Mouse (Mus musculus) lung, embryonic 14.5 days (tissue): ENCODE measurements around the gene Chst11. TPM values are rescaled to one million over a fixed set of nuclear protein-coding genes. Genes with fewer than 3 reads are reported as not detected.

Experiments used
- ATAC-seq: fragments of 200-750 bp; cut with Nextera tagmentation; 2 replicates; pipeline ENCODE4 v1.8.0; 2017; ENCODE audit warnings: mild to moderate bottlenecking, moderate TSS enrichment, moderate library complexity; ENCODE audit not compliant: insufficient read depth
- DNase-seq: peaks from one replicate; pipeline ENCODE4 v3.0.0-alpha.2; 2015
- H3K27ac ChIP-seq: fragments of 300-500 bp; sonication (generic); 2 replicates; pipeline ENCODE4 v1.5.1; 2014; ENCODE audit warnings: low read depth, mild to moderate bottlenecking, moderate library complexity
- H3K27me3 ChIP-seq: fragments of 300-500 bp; sonication (generic); 2 replicates; pipeline ENCODE4 v1.6.1; 2014; ENCODE audit warnings: low read length, control low read depth; ENCODE audit not compliant: insufficient read depth
- H3K36me3 ChIP-seq: fragments of 300-500 bp; sonication (generic); 2 replicates; pipeline ENCODE4 v1.6.1; 2014; ENCODE audit warnings: control low read depth; ENCODE audit not compliant: insufficient read depth
- H3K4me1 ChIP-seq: fragments of 300-500 bp; sonication (generic); 2 replicates; pipeline ENCODE4 v1.6.1; 2014; ENCODE audit warnings: antibody characterized with exemption, control low read depth; ENCODE audit not compliant: insufficient read depth
- H3K4me2 ChIP-seq: fragments of 300-500 bp; sonication (generic); 2 replicates; pipeline ENCODE4 v1.6.1; 2014; ENCODE audit warnings: mild to moderate bottlenecking
- H3K4me3 ChIP-seq: fragments of 300-500 bp; sonication (generic); 2 replicates; pipeline ENCODE4 v1.5.1; 2014; ENCODE audit warnings: low read depth, low read length
- H3K9ac ChIP-seq: fragments of 300-500 bp; sonication (generic); 2 replicates; pipeline ENCODE4 v1.6.1; 2014
- H3K9me3 ChIP-seq: fragments of 300-500 bp; sonication (generic); 2 replicates; pipeline ENCODE4 v1.6.1; 2016; ENCODE audit warnings: low read depth, low read length, control low read depth
- CTCF ChIP-seq: IDR thresholded peaks from 2 replicates; pipeline ENCODE4 v1.5.1; 2016; ENCODE audit warnings: antibody characterized with exemption, low read depth
- WGBS: fragments of 180-500 bp; shearing (Covaris S2); extraction: QIAGEN DNeasy Blood & Tissue Kit; methylation state at CpG from one replicate; pipeline ENCODE4 v1.1.7; 2014; 5-methylcytosine and 5-hydroxymethylcytosine counted together
- polyA plus RNA-seq: library from polyadenylated mRNA; unstranded; fragments of >200 nt; fragmentation: Nextera tagmentation; extraction: Ambion mirVana; gene quantifications from 2 replicates; pipeline ENCODE4 v1.2.1, GENCODE M21; 2014

Chst11 gene
- polyA plus RNA-seq, 1 experiment from 2014 or later: 2.6 TPM

DNA sequence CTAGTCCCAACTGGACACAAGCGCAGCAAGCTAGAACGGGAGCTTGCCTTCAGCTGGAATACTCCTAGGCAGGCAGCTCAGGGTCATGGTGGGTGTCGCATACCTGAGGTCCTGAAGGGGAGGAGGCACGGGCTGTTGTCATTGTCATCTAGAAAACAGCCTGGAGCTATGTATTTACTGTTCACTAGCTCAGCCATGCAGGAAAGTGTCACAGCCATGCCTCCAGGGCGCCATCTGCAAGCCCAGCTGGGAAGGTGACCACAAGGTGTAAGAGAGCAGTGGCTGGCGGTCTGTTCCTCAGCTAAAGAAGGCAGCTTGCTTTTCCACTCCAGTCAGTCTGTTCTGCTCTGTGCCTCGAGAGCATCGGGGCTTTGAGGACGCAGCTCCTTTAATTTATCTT lies 141.1 kb downstream of the Chst11 start:
- Histone ChIP-seq H3K9ac (no peak overlapping the region), H3K4me3 (no peak overlapping the region), H3K27ac (no peak overlapping the region), H3K4me1 (no peaks in the 10 kb centered on the region), H3K36me3 (no peaks in the 10 kb centered on the region), H3K4me2 (no peak overlapping the region), H3K27me3 (no peaks in the 10 kb centered on the region), H3K9me3 (no peaks in the 10 kb centered on the region)
- DNase-seq (no peak), ATAC-seq (no peak)
- WGBS: 41% methylated on average over 9 of the region's 9 CpGs
- TF ChIP-seq CTCF: no peak

DNA sequence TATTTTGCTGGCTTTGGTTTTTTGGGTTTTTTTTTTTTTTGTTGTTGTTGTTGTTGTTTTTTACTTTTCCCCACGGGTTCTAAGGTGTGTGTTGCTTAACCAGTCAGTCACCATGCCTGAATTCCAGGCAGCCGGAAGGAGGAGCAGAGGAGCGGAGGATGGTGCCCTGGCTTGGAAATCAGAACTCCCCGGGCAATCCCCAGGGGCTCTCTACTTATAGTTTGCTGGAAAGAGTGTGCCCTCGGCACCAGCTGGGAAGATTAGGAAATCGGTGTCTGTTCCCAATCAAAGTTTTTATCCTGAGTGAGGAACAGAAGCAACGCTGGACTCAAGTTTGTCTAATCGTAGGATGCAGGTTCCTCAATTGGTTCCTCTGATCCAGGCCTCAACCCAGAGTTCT lies 143.1 kb downstream of the Chst11 start:
- DNase-seq (no peak), ATAC-seq (no peak)
- no peaks in the 10 kb centered on the region for H3K27me3 ChIP-seq
- H3K4me3 ChIP-seq: no peak overlapping the region
- no peaks in the 10 kb centered on the region for H3K9me3 ChIP-seq
- H3K9ac ChIP-seq: no peak overlapping the region
- H3K36me3 ChIP-seq: no peaks in the 10 kb centered on the region
- H3K4me2 ChIP-seq: no peak overlapping the region
- H3K4me1 ChIP-seq: no peaks in the 10 kb centered on the region
- no peak for TF ChIP-seq CTCF
- H3K27ac ChIP-seq: no peak overlapping the region
- WGBS: 84% methylated on average over 8 of the region's 8 CpGs

DNA sequence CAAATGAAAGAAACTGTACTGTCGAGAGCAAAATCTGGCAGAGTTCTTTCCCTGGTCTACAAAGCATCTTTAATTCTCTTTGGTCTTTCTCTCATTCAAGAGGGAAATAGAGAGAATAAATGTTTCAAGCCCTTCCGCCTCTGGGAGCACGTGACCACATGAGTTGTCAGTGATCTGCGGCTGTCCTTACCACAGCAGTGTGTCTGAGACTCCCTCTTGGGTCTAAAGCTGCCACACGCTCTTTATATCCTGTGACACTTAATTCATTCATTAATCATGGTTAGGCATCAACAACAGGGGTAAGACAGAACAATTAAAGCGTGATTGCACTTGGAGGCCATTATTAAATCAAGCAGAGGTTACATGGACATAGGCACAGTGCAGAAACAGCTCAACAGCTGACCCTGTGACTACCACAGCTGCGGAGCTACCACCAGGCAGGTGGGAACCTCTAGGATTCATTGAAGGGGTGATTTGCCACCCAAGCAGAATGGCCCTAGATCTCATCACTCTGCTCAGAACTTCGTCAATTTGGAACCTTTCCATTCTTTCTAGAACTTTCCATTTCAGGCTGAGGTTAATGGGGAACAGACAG lies 144.4 kb downstream of the Chst11 start:
- H3K9me3 ChIP-seq: no peaks in the 10 kb centered on the region
- H3K27ac ChIP-seq: peak overlapping the region; percentile 60; the same call in 1 of the 2 replicates
- TF ChIP-seq CTCF: no peak
- WGBS: 54% methylated on average over 8 of the region's 8 CpGs
- no peak overlapping the region for H3K4me3 ChIP-seq
- no peak for DNase-seq
- no peaks in the 10 kb centered on the region for H3K4me1 ChIP-seq
- H3K4me2 ChIP-seq: no peak overlapping the region
- ATAC-seq: no peak
- no peaks in the 10 kb centered on the region for H3K36me3 ChIP-seq
- no peak overlapping the region for H3K9ac ChIP-seq
- H3K27me3 ChIP-seq: no peaks in the 10 kb centered on the region

DNA sequence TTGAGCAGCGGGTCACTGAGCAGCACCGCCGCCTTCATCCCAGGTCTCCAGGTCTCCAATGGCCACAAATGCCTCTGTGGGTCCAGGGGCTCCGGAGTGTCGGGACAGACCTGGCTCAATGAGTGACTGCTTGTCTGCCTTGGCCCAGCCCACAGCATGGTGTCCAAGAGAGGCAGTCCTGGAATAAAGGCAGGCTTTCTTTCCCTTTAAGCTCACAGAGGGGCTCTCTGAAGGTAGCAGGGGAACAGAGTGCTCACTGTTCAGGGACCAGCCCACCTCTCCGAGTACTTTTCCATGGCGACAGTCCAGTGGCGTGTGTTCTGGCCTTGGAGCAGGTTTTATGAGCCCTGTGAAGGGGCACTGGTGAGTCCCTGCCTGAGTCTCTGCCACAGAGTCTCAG lies 145.3 kb downstream of the Chst11 start:
- peak overlapping the region; percentile 60 for H3K27ac ChIP-seq
- H3K4me2 ChIP-seq: 0 out of 2 replicates have a peak overlapping the region, but pooled peaks have one; percentile 12
- no peak for TF ChIP-seq CTCF

DNA sequence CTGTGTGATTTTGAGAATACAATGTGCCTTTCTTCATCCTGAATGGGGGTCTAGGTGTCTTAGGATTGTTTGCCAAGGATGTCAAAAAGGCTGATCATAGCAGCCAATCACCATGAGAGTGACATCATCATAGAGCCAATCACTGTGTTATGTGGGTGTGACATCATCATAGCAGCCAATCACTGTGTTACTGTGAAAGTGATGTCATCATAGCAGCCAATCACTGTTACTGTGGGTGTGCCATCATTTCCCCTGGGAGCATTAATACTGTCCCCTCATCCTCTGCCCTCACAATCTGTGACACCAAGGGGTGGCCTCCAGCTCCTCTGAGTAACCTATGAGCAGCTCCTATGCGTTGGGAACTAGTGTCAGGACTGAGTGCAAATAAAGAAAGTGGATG lies 146.6 kb downstream of the Chst11 start:
- ATAC-seq (no peak), DNase-seq (no peak)
- Histone ChIP-seq H3K27me3 (no peaks in the 10 kb centered on the region), H3K4me2 (no peak overlapping the region), H3K4me1 (no peaks in the 10 kb centered on the region), H3K27ac (no peak overlapping the region), H3K4me3 (no peak overlapping the region), H3K9ac (no peak overlapping the region), H3K36me3 (no peaks in the 10 kb centered on the region), H3K9me3 (no peaks in the 10 kb centered on the region)
- 82% methylated on average over 1 of the region's 1 CpGs for WGBS
- no peak for TF ChIP-seq CTCF

More for the DNA sequence above, 145.3 kb downstream of the Chst11 start:
- no peaks in the 10 kb centered on the region for H3K27me3 ChIP-seq
- H3K9me3 ChIP-seq: no peaks in the 10 kb centered on the region
- H3K9ac ChIP-seq: no peak overlapping the region
- H3K4me3 ChIP-seq: no peak overlapping the region
- 58% methylated on average over 8 of the region's 8 CpGs for WGBS
- ATAC-seq (peak; percentile 61), DNase-seq (peak; percentile 54)
- H3K36me3 ChIP-seq: no peaks in the 10 kb centered on the region
- no peaks in the 10 kb centered on the region for H3K4me1 ChIP-seq

DNA sequence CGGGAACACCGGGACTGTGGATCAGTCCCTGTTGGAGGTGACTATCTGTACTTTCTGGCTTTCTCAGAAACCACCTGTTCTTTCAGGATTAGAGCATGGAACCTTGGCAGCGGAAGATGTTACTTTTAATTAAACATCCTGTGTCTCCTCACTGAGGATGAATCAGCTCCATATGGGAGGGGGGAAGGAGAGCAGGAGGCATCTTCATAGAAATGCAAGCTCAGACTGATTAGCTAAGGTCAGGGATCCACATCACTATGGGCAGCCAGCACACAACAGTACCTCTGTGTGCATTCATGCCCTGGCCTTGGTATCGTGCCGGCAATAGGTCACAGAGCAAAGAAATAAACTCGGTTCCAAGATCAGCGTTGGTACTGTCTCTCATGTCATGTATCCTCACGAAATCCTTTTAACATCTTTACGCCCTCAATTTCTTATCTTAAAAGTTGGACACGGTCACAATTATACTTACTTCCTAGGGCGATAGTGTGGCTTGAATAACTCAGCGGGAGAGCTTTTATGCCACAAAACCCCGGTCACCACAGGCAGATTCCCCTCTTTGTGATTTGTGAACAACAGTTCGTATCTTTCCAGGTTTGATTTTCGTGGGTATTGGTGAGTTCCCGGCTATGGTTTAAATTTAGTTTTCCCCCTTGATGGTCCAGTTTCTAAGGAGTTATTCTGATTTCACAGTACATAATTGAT lies 148.7 kb downstream of the Chst11 start:
- Histone ChIP-seq H3K27me3 (no peaks in the 10 kb centered on the region), H3K27ac (no peak overlapping the region), H3K9me3 (no peaks in the 10 kb centered on the region), H3K9ac (no peak overlapping the region), H3K4me1 (no peaks in the 10 kb centered on the region), H3K4me3 (no peak overlapping the region), H3K4me2 (no peak overlapping the region), H3K36me3 (no peaks in the 10 kb centered on the region)
- no peak for ATAC-seq
- no peak for TF ChIP-seq CTCF
- no peak for DNase-seq
- WGBS: 56% methylated on average over 16 of the region's 16 CpGs

DNA sequence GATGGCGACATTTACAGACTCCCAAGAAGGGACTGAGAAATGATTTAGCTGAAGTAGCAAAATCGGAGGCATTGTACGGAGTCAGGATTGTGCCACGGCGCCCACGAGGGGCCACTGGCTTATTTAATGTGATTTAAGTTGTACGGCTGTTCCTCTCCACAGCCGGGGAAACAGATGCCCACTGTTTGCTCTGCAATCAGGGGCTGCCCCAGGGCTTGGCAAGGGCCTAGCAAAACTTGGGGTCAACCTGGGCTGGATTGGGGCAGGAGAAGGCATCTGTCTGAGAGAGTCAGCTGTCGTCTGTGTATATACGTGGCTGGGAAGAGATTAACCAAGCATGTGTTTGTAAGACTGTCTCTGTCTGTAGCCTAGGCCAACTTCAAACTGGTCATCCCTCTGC lies 149.6 kb downstream of the Chst11 start:
- TF ChIP-seq CTCF: no peak
- no peaks in the 10 kb centered on the region for H3K36me3 ChIP-seq

More for the DNA sequence above, 149.6 kb downstream of the Chst11 start:
- Histone ChIP-seq H3K4me1 (no peaks in the 10 kb centered on the region), H3K9me3 (no peaks in the 10 kb centered on the region), H3K4me2 (no peak overlapping the region), H3K27me3 (no peaks in the 10 kb centered on the region), H3K4me3 (no peak overlapping the region), H3K9ac (no peak overlapping the region), H3K27ac (no peak overlapping the region)
- ATAC-seq (no peak), DNase-seq (no peak)
- WGBS: 25% methylated on average over 10 of the region's 10 CpGs
